Mouse (Mus musculus): ENCODE results near the gene Ech1.

The Ech1 gene

DNA sequence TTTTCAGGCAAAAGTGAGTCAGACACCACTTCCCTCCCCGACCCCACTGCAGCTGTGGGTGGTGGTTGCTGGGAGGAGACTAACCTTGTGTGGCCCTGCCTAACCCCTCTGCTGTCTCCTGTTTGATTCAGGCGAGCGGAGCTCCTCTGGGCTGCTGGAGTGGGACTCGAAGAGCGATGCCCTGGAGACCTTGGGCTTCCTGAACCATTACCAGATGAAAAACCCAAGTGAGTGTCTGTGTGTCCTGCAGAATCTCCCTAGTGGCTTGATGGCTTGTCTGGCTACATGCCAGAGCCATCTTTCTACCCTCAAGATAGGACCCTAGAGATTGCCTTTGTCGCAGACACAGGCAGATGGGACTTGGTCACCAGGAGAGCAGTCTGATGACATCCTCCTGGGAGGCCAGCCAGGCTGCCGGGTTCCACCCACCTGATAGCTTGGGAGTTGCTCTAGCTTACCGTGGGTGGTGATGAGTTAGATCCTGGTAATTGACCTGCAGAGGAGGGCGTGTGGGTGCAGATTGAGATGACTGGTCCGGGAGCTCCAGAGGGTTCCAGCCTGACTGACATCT is 3.7 kb upstream of the Ech1 start:
- no peak for DNase-seq

DNA sequence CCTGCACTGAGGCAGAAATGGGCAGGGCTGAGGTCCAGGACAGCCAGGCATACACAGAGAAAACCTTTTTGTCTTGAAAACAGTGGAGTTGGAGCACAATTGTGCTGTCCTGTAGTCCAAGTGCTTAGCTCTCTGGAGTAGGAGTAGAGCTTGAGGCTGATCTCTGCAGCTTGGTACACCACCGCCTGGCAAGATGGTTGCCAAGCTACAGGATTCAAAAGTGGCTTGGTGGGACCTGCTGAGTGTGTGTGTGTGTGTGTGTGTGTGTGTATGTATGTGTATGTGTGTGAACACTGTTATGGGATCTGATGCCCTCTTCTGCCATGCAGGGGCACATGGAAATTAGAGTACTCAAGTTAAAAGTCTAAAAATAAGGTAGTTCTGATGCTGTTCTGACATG is 2.5 kb upstream of the Ech1 start:
- no peak for DNase-seq

DNA sequence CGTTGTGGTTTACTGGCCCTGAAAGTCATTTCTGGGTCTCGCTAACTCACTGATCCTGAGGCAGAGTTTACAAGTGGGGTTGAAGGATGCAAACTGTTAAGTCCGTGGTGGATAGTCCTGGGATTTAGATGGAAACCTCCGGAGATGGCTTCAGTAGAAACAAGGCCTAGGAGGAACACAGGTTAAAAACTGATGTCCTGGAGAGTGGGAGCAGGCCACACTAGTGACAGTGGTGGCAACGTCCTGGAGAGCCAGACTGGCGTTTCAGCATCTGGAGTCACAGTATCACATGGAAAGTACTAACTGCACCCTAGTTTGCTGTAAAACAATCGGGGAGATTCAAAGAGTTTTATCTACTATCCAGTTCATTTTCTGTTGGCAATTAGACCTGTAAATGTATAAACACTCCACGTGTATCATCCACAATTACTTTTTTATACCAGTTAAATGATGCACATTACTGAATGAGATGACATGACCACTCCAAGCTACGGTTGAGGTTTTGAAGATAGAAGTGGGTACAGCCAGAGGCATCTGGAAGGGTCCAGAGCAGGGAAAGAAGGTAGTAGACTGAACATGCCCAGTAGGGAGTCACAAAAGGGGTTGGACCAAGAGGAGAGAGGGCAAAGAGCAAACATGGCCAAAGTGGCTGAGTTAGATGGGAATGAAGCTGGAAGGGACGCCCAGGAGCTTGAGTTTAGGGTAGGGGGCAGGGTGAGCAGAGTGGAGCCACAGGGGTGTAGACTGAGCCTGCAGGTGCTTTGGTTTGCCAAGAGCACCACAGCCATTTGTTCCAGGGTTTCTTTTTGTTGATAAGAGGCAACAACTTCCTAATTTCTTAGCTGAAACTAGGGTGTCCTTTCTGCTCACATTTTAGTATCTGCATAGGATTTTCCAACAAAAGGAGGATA is 1.8 kb upstream of the Ech1 start:
- peak in 1 of 2 experiments; percentile 50 for DNase-seq

DNA sequence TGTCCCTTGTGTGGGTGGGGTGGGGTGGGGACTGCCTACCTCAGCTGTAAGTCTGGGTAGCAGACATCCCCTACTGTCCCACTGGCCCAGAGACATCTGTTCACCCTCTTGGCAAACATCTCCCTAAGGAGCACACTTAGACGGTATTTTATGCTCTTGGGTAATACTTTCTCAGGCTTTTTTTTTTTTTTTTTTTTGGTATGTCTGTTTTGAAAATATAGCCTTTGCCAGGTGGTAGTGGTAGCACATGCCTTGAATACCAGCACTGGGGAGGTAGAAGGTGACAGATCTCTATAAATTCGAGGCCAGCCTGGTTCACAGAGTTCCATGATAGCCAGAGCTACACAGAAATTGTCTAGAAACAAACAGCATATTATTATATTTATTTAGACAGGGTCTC is 1.1 kb upstream of the Ech1 start:
- DNase-seq: no peak

DNA sequence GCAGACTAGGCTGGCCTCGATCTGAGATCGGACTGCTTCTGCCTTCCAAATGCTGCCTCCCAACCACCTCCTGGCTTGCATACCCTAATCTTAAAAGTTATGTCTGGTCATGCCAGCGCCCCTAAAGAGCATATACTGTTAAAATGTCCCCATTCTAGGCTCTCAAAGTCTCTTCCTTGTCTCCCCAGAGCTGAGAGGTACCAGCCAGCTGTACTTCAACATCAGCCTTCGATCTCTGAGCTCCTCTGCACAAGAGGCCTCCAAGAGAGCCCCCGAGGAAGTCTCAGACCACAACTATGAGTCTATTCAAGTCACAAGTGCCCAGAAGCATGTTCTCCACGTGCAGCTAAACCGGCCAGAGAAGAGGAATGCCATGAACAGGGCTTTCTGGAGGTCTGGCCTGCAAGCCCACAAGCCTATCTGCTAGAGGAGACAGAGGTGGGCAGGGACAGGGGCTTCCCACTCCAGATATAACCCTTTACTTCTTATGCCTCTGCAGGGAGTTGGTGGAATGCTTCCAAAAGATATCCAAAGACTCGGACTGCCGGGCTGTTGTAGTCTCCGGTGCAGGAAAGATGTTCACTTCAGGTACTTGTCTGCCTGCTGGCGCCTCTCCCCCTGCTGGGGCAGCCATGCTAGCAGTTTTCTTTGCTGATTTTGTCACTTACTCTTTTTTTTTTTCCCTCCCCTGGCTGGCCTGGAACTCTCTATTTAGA is 827 bp downstream of the Ech1 start:
- peak in 1 of 2 experiments; percentile 54 for DNase-seq

DNA sequence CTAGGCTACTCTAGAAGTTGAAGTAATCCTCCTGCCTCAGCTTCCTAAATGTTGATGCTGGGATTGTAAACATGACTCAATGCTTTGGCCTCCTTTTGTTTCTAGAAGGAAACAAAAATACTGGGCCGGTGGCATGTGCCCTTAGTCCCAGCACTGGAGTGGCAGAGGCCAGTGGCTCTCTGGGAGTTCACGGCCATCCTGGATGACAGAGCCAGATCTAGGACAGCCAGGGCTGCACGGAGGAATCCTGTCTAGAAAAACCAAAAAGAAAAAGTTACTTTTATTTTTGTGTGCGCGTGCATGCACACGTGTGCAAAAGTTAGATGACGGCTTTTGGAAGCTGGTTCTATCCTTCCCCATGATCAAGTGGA is 1.4 kb downstream of the Ech1 start:
- no peak for DNase-seq

DNA sequence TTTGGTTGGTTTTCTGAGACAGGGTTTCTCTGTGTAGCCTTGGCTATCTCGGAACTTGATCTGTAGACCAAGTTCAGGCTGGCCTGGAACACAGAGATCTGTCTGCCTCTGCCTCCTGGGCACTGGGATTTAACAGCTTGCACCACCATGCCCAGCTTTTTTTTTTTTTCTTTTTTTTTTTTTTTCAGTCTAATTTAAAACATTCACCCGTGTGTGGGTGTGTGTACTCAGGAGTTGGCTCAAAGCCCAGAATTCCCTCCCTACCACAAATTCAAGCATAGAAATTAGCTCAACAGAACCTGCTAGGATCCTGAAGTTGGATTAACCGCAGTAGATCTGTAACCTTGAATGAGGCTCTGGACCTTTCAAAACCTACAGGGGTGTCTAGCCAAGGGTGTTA is 2.3 kb downstream of the Ech1 start:
- DNase-seq: peak; percentile 69 to 78

DNA sequence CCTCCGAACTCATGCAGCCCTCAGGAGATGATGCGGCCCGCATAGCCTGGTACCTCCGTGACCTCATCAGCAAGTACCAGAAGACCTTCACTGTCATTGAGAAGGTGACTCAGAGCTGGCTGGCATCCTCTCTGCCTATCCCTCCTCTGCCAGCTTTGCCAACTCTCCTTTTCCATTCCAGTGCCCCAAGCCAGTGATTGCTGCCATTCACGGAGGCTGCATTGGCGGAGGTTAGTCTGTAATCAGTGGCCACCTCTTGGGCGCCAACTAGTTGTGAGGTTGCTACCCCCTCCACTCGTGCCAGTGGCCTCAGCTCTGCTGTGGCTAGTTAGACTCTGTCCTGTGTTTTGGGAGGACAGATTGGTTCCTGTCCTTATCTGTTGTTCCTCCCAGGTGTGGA is 4.8 kb downstream of the Ech1 start:
- DNase-seq: no peak

DNA sequence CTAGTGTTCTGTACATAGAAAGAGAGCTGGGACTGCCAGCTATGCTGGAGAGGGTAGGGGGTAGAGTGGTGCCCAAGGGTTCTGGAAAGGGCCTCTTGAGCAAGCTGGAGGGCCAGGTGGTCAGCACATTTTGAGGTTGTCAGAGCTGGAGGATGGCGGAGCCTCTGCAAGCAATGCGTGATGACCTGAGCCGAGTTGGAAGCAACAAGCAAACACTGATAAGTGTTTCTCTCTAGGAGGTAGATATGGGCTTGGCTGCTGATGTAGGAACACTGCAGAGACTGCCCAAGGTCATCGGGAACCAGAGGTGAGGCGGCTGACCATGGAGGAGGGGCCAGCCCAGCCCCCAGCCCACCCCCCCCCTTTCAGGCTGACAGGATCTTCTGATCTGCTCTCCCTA is 6.0 kb downstream of the Ech1 start:
- no peak for DNase-seq

DNA sequence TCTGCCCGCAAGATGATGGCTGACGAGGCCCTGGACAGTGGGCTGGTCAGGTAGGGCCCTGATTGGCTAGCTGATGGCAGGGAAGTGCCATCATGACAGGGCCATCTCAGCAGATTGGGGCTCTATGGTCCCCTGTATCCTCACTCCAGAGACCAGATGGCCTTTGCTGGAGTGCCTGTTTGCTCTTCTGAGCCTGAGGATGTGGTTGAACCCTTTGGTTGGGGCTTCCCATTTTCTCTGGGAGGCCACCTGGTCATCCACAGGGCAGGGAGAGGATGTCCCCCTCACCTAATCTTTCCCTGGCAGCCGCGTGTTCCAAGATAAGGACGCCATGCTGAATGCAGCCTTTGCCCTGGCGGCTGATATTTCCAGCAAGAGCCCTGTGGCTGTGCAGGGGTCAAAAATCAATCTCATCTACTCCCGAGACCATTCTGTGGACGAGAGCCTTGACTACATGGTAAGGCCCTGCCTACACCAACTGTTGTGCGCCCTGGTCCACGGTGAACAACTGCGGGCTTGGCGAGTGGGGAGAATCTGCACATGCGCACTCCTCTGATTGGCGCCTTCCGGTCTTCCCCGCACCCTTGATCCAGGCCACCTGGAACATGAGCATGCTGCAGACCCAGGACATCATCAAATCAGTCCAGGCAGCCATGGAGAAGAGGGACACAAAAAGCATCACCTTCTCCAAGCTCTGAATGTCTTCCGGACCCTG is 6.6 kb downstream of the Ech1 start:
- DNase-seq: no peak

DNA sequence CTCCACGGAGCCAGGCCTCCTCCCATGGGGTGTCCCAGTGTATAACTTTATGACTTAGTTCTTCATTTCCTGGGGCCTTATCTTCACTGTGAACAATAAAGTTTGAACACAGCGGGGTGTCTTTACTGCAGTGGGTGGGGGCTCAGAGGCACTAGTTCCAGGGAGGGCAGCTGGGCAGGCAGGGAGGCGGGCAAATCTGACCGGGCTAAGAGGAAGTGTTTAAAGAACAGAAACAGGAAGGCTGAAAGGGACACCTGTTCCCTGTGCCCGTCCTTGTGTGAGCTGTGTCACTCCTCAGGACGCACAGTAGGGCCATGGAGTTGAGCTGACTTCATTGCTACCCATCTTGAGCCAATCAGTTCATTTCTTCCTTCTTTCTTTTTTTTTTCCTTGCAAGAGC is 7.1 kb downstream of the Ech1 start:
- DNase-seq: no peak

DNA sequence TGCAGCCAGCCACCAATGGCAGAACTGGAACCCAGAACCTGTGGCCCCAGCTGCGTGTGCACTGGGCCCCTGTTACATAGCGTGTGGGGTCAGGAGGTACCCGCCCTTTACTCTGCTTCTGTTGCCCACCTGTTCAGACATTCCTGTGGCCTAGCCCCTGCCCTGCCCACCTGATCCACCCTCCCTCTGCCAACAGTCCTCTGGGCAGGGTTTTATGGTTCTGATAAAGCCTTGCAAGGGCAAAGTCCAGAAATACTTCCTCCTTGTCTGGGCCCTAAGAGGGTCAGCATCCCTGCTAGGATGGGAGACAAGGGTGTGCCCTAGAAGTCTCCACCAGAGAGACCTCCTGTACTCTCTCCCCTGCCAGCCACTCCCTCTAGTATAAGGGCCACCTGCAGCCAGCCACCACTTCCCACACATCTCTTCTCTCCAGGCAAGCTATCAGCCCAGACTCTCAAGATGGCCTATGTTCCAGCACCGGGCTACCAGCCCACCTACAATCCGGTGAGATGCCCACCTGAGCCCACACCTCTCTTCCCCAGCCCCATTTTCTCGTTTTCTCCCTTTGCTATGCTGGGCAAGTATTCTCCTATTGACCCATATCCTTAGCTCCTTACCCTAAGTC is 8.8 kb downstream of the Ech1 start, which contains the start of gene Lgals4:
Gene Lgals4 (plus strand): TSS at position 132 of the 625 bp plus-strand sequence.
- no peak for DNase-seq

DNA sequence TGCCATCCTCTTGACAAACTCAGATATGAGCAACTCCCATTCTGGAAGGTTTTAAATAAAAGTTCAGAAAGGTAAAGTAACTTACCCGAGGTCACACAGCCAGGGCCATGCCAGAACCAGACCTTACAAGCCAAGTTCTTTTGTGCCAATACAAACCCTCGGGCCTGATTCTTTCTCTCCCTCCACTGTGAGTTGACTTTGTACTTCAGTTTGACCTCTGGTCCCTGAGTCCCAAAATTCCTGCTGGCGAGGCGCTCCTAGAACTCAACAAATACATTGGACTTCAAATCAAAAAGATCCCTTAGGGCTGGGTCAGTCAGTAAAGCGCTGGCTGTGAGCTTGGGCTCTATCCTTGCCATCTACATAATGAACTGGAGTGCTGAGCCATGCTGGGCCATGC is 11.9 kb downstream of the Ech1 start:
- DNase-seq: peak; percentile 50 to 54

DNA sequence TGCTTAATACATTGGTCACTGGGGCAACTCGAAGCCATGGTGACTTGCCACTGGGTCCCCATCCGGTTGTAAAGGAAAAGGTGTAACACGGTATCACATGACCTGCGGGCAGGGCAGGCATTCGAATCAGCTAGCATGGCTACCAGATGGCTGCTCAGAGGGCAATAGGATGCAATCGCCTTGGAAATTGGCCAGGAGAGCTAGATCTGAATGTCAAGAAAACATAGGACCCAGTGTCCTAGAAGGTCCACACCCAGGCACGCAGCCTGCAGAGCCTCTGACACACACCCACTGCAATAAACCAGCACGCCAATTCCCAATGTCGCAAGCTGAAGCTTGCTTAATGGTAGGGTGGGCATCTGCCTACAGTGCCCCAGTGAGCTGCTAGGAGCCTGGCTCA is 13.3 kb downstream of the Ech1 start:
- DNase-seq: no peak

DNA sequence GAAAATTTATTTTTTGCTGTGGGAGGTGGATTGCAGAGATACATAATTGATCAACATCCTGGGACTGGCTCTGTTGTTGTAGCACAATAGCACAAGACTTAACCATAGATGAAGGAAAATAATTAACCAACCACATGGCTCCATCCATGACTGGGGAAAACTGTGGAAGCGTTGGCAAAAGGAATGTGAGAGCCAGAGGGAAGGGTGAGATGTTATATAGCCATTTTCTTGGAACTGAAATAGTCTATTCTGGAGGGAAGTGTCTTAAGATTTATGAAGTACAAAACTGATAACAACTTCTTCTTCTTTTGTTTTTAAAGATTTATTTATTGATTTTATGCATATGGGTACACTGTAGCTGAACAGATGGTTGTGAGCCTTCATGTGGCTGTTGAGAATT is 22.3 kb downstream of the Ech1 start:
- no peak for DNase-seq

DNA sequence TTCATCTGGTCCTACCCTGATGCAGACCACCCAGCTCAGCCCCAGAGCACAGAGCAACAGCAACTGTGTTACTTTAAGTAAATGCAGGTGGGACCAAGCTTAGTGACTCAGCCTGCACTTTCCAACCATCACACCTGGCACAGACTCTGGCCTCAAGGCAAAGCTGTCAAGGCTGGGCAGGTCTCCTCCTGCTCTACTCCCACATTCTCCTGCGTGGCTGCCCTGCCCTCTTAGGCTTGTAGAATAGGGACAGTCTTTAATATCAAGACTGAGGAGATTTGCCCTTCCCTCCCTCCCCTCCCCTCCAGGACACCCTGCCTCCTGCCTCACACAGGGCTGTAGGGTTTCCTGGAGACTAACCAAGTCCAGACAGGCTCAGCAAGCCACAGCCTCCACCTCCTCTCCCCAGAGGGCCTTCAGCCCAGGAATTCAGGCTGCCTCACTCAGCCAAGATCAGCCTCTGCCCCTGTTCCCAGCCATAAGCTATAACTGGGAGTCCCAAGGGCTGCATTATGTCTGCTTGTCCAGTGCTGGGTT is 24.8 kb downstream of the Ech1 start:
- DNase-seq: no peak

DNA sequence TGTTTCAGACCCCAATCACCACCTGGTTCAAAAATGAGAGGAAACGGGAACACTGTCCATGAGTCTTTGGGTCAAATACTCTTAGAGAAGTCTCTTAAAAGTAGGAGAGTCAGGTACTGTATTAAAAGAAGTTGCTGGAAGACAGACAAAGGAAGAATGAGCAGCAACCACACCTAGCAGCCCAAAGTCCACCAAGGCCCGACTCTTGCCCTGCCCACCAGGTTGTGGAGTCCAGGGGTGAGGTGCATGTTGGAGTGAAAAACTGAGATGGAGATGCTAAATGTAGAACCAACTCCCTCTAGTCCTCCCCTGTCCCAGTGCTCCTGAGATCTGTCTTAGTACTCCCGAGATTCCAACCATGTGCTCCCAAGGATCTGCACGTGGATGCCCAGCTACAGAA is 25.6 kb downstream of the Ech1 start:
- DNase-seq: no peak

DNA sequence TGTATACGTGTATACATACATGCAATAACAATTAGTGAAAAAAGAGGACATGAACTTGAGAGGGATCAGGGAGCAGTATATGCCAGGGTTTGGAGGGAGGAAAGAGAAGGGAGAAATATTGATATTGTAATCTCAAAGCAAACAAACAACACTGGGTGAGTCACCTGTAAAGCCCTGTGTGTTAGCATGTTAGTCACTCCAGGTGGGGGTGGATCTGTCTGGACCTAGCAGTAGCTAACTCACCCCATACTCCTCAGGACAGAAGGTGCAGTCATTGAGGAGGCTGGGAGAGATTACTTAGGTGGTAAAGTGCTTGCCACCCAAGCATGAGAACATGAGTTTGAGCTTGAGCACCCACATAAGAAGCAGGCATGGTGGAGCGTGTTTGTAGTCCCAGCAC is 34.9 kb downstream of the Ech1 start:
- DNase-seq: no peak

DNA sequence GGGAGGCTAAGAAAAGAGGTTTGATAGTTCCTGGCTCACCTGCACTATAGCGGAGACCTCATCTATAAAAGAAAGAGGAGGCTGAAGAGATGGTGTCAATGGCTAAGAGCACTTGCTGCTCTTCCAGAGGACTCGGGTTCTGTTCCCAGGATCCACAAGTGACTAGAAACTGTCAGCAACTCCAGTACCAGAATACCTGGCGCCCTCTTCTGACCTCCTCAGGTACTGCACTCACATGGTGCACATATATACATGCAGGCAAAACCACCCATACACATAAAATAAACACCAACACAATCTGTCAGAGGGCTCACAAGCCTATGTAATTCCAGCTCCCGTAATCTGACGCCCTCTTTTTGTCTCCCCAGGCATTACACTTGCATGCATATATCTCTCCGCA is 35.9 kb downstream of the Ech1 start:
- no peak for DNase-seq

DNA sequence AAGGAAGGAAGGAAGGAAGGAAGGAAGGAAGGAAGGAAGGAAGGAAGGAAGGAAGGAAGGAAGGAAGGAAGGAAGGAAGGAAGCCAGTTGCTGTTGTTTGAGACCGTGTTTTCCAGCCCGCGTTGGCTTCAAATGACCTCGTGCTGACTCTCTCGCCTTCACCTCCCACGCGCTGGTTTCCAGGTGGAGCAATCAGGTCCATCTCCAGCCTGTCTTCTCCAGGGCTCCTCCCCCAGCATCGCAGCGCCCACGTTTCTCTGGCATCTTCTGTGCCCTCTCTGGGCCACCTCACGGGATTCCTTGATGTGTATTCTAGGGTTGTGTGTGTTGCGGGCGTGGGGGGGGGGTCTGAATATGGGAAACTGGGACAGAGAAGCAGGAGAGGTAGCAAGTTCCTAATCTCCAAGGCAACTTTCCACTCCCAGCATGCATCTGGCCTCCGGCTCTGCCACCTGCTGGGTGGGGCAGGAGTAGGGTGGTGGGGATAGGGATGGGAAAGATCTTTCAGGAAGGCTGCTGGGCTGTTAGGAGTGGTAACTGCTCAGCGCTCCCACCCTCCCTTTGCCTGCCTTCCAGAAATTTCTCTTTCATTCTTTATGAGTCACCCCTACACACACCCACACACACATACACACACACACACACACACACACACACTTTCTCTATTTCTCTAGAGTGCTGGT is 37.9 kb downstream of the Ech1 start:
- DNase-seq: no peak

DNA sequence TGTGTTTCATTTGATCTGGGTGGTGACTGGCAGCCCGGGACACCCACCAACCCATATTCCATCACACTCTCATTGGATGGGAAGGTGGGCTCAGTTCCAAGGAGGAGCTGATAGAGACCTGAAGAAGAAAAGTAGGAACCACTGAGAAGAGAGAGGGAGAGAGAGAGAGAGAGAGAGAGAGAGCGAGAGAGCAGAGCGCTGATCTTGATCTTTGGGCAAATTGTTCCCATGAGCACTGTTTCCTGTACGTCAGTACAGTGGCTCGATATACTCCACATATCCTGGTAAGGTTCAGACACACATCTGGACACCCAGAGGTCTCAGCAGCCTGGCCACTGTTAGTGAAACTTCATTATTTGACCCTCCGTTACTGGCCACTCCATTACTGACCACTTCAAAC is 38.5 kb downstream of the Ech1 start, which contains the start of gene Lgals7:
Gene Lgals7 (plus strand): TSS at position 314 of the 400 bp plus-strand sequence.
- no peak for DNase-seq

DNA sequence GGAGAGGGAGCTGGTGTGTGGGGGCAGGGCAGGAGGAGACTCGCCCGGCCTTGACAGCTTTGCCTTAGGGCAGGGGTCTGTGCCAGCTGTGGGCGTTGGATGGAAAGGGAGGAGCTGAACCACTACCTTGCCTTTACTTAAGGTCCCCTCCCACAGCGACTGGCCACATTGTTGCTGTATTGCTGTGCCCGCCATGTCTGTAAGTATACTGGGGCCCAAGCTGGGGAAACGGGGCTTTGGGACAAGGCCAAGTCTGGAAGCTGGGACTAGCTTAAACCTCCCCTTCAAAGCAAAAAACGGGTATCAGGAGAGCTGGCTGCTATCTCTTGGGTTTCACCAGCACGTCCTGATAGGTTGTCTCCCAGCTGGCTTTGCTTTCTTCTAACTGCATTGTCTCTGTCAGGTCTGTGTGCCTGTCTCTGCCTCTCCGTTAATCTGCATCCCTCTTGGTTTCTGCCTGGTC is 39.3 kb downstream of the Ech1 start:
- no peak for DNase-seq
